Mouse (Mus musculus) right cerebral cortex, postnatal 4 days (tissue): Measurements from ENCODE around the gene Abtb2.
A peak's percentile ranks its signal among the peaks of the same experiment; 100 is the strongest.

Source experiments
- DNase-seq: peaks from one replicate; pipeline ENCODE4 v3.0.0-alpha.2; 2022

Gene Abtb2

GRCm38 (mm10) chr2:103692810-103693209, 126.7 kb downstream of the Abtb2 start:
- no peak for DNase-seq

- DNase-seq = no peak
These were observed 128.9 kb downstream of the Abtb2 start for GRCm38 (mm10) chr2:103694777-103695563.

- no peak for DNase-seq
These were observed 130.1 kb downstream of the Abtb2 start for GRCm38 (mm10) chr2:103696177-103696576.

GRCm38 (mm10) chr2:103700514-103700913, 134.4 kb downstream of the Abtb2 start:
- no peak for DNase-seq

GRCm38 (mm10) chr2:103703336-103703735, 137.2 kb downstream of the Abtb2 start:
- DNase-seq = no peak

GRCm38 (mm10) chr2:103703865-103704264, 137.8 kb downstream of the Abtb2 start:
- no peak for DNase-seq

GRCm38 (mm10) chr2:103705826-103706225, 139.7 kb downstream of the Abtb2 start:
- DNase-seq = no peak

- peak; percentile 72 for DNase-seq
These were observed 140.1 kb downstream of the Abtb2 start for GRCm38 (mm10) chr2:103706226-103706625.

GRCm38 (mm10) chr2:103707056-103707776, 141.1 kb downstream of the Abtb2 start:
- no peak for DNase-seq

- DNase-seq = no peak
These were observed 144.7 kb downstream of the Abtb2 start for GRCm38 (mm10) chr2:103710849-103711248.

- DNase-seq = no peak
These were observed 147.7 kb downstream of the Abtb2 start for GRCm38 (mm10) chr2:103713831-103714230.

GRCm38 (mm10) chr2:103714412-103714811, 148.3 kb downstream of the Abtb2 start:
- DNase-seq = no peak

GRCm38 (mm10) chr2:103718594-103719291, 152.6 kb downstream of the Abtb2 start:
- DNase-seq = peak; percentile 78

GRCm38 (mm10) chr2:103719292-103719646, 153.2 kb downstream of the Abtb2 start:
- DNase-seq = no peak

GRCm38 (mm10) chr2:103724521-103724920, 158.4 kb downstream of the Abtb2 start:
- no peak for DNase-seq

- no peak for DNase-seq
These were observed 162.0 kb downstream of the Abtb2 start for GRCm38 (mm10) chr2:103728027-103728540.

- peak; percentile 40 for DNase-seq
These were observed 164.9 kb downstream of the Abtb2 start for GRCm38 (mm10) chr2:103730999-103731398.

GRCm38 (mm10) chr2:103731423-103731822, 165.3 kb downstream of the Abtb2 start:
- no peak for DNase-seq

GRCm38 (mm10) chr2:103742821-103743220, 176.7 kb downstream of the Abtb2 start:
- DNase-seq = no peak

- DNase-seq = no peak
These were observed 177.4 kb downstream of the Abtb2 start for GRCm38 (mm10) chr2:103743536-103743935.

- peak; percentile 78 for DNase-seq
These were observed 177.9 kb downstream of the Abtb2 start for GRCm38 (mm10) chr2:103743988-103744387.

GRCm38 (mm10) chr2:103745481-103745880, 179.4 kb downstream of the Abtb2 start:
- DNase-seq = peak; percentile 24

- DNase-seq = no peak
These were observed 180.0 kb downstream of the Abtb2 start for GRCm38 (mm10) chr2:103746096-103746495.
